Mouse (Mus musculus): ENCODE measurements around the gene Rnf7. TPM values are rescaled to one million over a fixed set of nuclear protein-coding genes. Genes with fewer than 3 reads are reported as not detected.
"Not testable (repeated sequence)": the region's sequence is repeated elsewhere in the genome, so short reads cannot be mapped to it uniquely, and the experiment has no call there.

Gene Rnf7
- polyA plus RNA-seq, 1 experiment from 2014 or later = 265 TPM

DNA sequence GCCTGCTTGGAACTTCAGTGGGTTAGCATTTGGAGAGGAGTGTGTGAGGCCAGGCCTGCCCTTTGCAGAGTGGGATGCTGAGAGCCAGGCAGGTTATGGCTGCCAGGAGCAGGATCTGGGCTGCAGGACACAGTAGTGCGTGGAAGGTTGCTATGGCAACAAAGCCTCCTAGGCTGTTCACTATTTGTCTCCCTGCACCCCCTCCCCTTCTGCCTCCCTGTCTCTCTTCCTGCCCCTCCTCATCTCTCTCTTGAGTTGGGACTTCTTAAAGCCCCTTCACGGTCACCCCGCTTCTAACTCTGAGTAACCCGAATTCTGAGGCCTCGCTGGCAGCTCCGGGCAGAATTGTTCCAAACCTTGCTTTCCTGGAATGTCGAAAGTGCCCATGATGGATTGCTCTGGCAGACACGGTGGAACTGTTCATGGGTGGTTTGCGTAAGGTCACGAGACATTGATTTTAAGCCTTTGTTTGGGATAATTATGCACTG, 27.6 kb upstream of the Rnf7 start:
- Histone ChIP-seq H3K4me3 (ENCODE audit: low read length) (no peak overlapping the region), H3K36me3 (ENCODE audit: control insufficient read depth, insufficient read depth, low read length) (no peaks in the 10 kb centered on the region), H3K27ac (ENCODE audit: low read depth, low read length) (peak overlapping the region; percentile 79), H3K9ac (ENCODE audit: low read depth, low read length) (no peak overlapping the region), H3K9me3 (ENCODE audit: control insufficient read depth, low read length) (no peaks in the 10 kb centered on the region), H3K4me1 (ENCODE audit: control insufficient read depth, insufficient read depth, low read length) (0 out of 2 replicates have a peak, but pooled peaks cover 5% of the 10 kb centered on the region), H3K27me3 (ENCODE audit: control insufficient read depth, insufficient read depth, low read length) (no peaks in the 10 kb centered on the region), H3K4me2 (replicated peaks; ENCODE audit: low read depth, low read length) (peak overlapping the region; percentile 25; the same call in 1 of the 2 replicates)
- WGBS = 13% methylated on average over 10 of the region's 10 CpGs
- peak; percentile 88 for ATAC-seq (ENCODE audit: low FRiP score, low TSS enrichment)

DNA sequence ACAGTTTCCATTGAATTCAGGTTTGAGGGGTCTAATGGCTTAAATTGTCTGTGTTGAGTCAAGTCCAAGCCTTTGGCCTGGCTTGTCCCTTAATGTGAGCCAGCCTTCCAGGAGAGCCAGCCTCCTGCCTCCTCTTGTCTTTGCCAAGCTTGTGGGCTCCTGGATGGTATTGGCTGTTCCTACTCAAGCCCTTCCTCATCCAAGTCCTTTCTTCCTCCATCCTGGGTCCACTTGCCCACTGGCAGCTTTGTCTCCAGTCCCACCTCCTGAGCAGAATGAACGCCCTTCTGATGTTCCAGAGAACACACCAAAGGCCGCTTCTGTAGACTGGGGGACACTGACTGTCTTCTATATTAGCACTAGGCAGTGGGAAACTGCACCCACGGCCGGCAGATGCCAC, 26.7 kb upstream of the Rnf7 start:
- Histone ChIP-seq H3K27ac (ENCODE audit: low read depth, low read length) (peak overlapping the region; percentile 79; the same call in 1 of the 2 replicates), H3K9me3 (ENCODE audit: control insufficient read depth, low read length) (no peaks in the 10 kb centered on the region), H3K4me3 (ENCODE audit: low read length) (no peak overlapping the region), H3K4me2 (replicated peaks; ENCODE audit: low read depth, low read length) (no peak overlapping the region), H3K4me1 (ENCODE audit: control insufficient read depth, insufficient read depth, low read length) (0 out of 2 replicates have a peak, but pooled peaks cover 8% of the 10 kb centered on the region), H3K36me3 (ENCODE audit: control insufficient read depth, insufficient read depth, low read length) (no peaks in the 10 kb centered on the region), H3K27me3 (ENCODE audit: control insufficient read depth, insufficient read depth, low read length) (no peaks in the 10 kb centered on the region), H3K9ac (ENCODE audit: low read depth, low read length) (no peak overlapping the region)
- no peak for ATAC-seq (ENCODE audit: low FRiP score, low TSS enrichment)
- 85% methylated on average over 4 of the region's 4 CpGs for WGBS

DNA sequence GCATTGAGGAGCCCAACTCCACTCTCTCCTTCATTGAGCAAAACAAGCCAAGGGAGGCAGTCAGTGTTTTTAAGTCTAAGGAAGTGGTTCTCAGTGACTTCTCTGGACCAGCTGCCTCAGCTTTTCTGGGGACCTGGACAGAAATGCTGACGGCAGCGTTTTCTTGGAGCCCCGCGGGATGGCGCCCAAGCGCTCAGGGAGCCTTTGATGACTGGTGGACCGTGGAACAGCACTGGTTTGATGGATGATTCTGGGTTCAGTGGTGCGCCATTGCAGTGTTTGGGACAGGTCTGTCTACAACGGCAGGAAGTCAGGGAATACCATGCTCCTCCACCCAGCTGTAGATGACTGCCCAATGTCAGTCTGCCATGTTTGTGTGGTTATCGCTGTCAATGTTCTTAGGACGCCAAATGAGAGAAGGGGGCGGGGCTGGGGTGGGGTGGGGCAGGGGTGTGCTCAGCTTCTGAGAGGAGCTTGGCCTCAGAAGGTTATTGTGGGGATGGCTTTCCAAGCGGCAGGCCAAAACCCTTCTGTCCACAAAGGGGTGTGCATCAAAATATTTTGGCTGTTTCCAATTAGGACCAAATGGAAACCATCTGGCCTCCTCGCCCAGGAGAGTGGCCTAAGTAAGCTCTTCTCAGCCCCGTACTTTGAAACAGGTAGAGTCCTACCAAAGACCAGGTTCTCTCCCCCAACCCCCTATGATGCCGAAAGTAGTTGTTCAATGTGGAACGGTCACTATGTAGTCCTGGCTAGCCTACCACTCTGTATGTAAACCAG, 25.8 kb upstream of the Rnf7 start:
- Histone ChIP-seq H3K27ac (ENCODE audit: low read depth, low read length) (no peak overlapping the region), H3K9me3 (ENCODE audit: control insufficient read depth, low read length) (no peaks in the 10 kb centered on the region; the same call in 1 of the 2 replicates), H3K9ac (ENCODE audit: low read depth, low read length) (no peak overlapping the region), H3K4me3 (ENCODE audit: low read length) (no peak overlapping the region), H3K4me2 (replicated peaks; ENCODE audit: low read depth, low read length) (no peak overlapping the region), H3K36me3 (ENCODE audit: control insufficient read depth, insufficient read depth, low read length) (no peaks in the 10 kb centered on the region), H3K4me1 (ENCODE audit: control insufficient read depth, insufficient read depth, low read length) (0 out of 2 replicates have a peak, but pooled peaks cover 8% of the 10 kb centered on the region), H3K27me3 (ENCODE audit: control insufficient read depth, insufficient read depth, low read length) (no peaks in the 10 kb centered on the region)
- ATAC-seq (ENCODE audit: low FRiP score, low TSS enrichment) = no peak
- 62% methylated on average over 17 of the region's 17 CpGs for WGBS

DNA sequence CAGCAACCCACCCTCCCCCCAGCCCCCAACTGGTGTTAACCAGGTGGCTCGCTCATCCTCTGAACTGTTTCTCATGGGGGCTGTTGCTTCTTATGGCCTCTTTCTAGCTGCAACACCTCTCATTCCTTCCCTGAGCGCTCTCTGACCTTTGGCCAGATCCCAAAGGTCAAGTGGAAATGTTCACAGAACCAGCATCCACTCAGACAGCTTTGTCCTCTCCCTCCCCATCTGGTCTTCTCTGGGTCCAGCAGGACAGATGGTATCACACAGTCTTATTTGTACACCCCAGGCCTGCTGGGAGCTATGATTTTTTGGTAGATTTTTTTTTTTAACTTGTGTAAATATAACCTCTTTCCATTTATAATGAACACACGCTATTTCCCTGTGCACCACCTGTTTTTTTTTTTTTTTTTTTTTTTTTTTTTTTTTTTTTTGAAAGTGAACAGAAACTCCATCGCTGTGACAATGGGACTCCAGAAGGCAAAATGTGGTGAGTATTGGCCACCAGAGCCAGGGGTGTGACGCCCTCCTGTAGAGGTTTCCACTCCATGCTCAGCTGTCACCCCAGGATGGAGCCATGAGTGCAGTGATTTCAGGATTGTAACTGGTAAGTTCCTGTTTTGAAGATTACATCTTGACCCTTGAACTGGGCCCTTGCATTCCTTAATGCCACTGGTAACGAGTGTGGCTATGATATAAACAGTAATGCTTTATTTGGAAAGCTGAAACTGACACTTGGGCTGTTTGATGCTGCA, 24.6 kb upstream of the Rnf7 start:
- H3K4me1 ChIP-seq (ENCODE audit: control insufficient read depth, insufficient read depth, low read length) = 0 out of 2 replicates have a peak, but pooled peaks cover 5% of the 10 kb centered on the region
- no peak overlapping the region for H3K4me3 ChIP-seq (ENCODE audit: low read length)
- no peaks in the 10 kb centered on the region for H3K27me3 ChIP-seq (ENCODE audit: control insufficient read depth, insufficient read depth, low read length)
- no peaks in the 10 kb centered on the region; the same call in 1 of the 2 replicates for H3K9me3 ChIP-seq (ENCODE audit: control insufficient read depth, low read length)
- H3K9ac ChIP-seq (ENCODE audit: low read depth, low read length) = no peak overlapping the region
- WGBS = 86% methylated on average over 6 of the region's 6 CpGs
- H3K4me2 ChIP-seq (replicated peaks; ENCODE audit: low read depth, low read length) = no peak overlapping the region
- H3K36me3 ChIP-seq (ENCODE audit: control insufficient read depth, insufficient read depth, low read length) = no peaks in the 10 kb centered on the region
- H3K27ac ChIP-seq (ENCODE audit: low read depth, low read length) = no peak overlapping the region
- ATAC-seq (ENCODE audit: low FRiP score, low TSS enrichment) = no peak

DNA sequence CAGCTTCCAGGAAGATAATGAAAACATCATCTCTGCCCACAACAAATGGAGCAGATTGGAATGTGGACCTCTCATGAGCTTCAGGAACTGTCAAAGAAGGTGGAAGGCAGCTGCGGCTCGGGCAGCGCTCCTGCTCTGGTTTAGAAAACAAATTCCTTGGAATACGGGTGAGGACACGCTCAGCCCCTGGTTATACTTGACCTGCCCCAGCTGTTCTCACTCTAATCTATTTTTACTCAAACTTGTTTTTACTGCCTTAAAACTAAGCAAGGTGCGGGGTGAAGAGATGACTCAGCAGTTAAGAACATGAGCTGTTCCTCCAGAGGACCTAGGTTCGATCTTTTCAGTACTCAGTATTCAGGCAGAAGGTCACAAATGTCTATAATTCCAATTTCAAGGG, 22.7 kb upstream of the Rnf7 start:
- Histone ChIP-seq H3K27ac (ENCODE audit: low read depth, low read length) (no peak overlapping the region), H3K9me3 (ENCODE audit: control insufficient read depth, low read length) (no peaks in the 10 kb centered on the region; the same call in 1 of the 2 replicates), H3K4me2 (replicated peaks; ENCODE audit: low read depth, low read length) (no peak overlapping the region), H3K27me3 (ENCODE audit: control insufficient read depth, insufficient read depth, low read length) (no peaks in the 10 kb centered on the region), H3K4me1 (ENCODE audit: control insufficient read depth, insufficient read depth, low read length) (0 out of 2 replicates have a peak, but pooled peaks cover 5% of the 10 kb centered on the region), H3K4me3 (ENCODE audit: low read length) (no peak overlapping the region), H3K9ac (ENCODE audit: low read depth, low read length) (no peak overlapping the region), H3K36me3 (ENCODE audit: control insufficient read depth, insufficient read depth, low read length) (no peaks in the 10 kb centered on the region)
- no peak for ATAC-seq (ENCODE audit: low FRiP score, low TSS enrichment)
- 39% methylated on average over 7 of the region's 7 CpGs for WGBS

DNA sequence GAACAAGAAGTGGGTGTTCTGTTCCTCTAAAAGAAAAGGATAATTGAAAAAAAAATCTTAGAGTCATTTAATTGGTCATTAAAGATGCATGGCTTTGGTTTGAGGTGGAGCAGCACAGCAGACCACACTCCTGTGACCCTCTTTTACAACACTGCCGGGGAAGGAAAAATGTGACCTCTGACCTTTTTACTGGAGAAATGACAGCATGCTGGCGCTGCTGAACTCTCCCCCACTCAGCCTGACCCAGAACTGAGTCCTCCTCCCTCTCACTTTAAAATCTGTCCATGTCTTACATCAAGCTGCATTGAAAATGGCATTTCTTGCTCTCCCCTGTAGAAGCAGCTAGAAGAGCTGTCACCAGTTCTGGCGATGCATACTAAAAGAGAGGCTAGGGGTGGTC, 14.7 kb upstream of the Rnf7 start:
- H3K4me3 ChIP-seq (ENCODE audit: low read length) = no peak overlapping the region
- 0 out of 2 replicates have a peak, but pooled peaks have one; percentile 62 for ATAC-seq (ENCODE audit: low FRiP score, low TSS enrichment)
- WGBS = 8% methylated on average over 3 of the region's 3 CpGs
- no peaks in the 10 kb centered on the region for H3K9me3 ChIP-seq (ENCODE audit: control insufficient read depth, low read length)
- H3K9ac ChIP-seq (ENCODE audit: low read depth, low read length) = no peak overlapping the region
- peaks cover 10% of the 10 kb centered on the region; the same call in 1 of the 2 replicates for H3K4me1 ChIP-seq (ENCODE audit: control insufficient read depth, insufficient read depth, low read length)
- no peak overlapping the region for H3K27ac ChIP-seq (ENCODE audit: low read depth, low read length)
- no peaks in the 10 kb centered on the region for H3K27me3 ChIP-seq (ENCODE audit: control insufficient read depth, insufficient read depth, low read length)
- H3K36me3 ChIP-seq (ENCODE audit: control insufficient read depth, insufficient read depth, low read length) = no peaks in the 10 kb centered on the region
- no peak overlapping the region for H3K4me2 ChIP-seq (replicated peaks; ENCODE audit: low read depth, low read length)

DNA sequence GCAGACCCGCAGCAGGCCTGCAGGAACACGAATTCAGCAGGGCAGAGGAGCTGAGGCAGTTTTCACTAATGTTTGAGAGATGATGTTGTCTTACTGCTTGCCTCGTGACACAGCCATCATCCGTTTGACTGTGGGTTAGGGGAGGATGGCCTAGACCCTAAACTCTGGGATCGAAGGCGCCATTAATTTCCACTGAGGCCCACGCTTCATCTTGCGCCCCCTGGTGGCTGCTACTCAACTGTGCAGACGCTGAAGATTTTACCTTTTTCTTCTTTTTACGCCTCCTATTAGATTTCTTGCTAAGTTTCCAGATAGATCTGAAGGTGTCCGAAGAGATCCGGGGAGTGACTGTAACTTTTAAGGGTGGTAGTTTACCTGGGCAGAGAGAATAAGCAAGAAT, 13.3 kb upstream of the Rnf7 start:
- 44% methylated on average over 12 of the region's 12 CpGs for WGBS
- H3K4me3 ChIP-seq (ENCODE audit: low read length) = no peak overlapping the region
- no peak overlapping the region for H3K27ac ChIP-seq (ENCODE audit: low read depth, low read length)
- H3K27me3 ChIP-seq (ENCODE audit: control insufficient read depth, insufficient read depth, low read length) = no peaks in the 10 kb centered on the region
- ATAC-seq (ENCODE audit: low FRiP score, low TSS enrichment) = no peak
- no peaks in the 10 kb centered on the region for H3K9me3 ChIP-seq (ENCODE audit: control insufficient read depth, low read length)
- no peak overlapping the region for H3K9ac ChIP-seq (ENCODE audit: low read depth, low read length)
- no peak overlapping the region for H3K4me2 ChIP-seq (replicated peaks; ENCODE audit: low read depth, low read length)
- peaks cover 10% of the 10 kb centered on the region; the same call in 1 of the 2 replicates for H3K4me1 ChIP-seq (ENCODE audit: control insufficient read depth, insufficient read depth, low read length)
- no peaks in the 10 kb centered on the region for H3K36me3 ChIP-seq (ENCODE audit: control insufficient read depth, insufficient read depth, low read length)

DNA sequence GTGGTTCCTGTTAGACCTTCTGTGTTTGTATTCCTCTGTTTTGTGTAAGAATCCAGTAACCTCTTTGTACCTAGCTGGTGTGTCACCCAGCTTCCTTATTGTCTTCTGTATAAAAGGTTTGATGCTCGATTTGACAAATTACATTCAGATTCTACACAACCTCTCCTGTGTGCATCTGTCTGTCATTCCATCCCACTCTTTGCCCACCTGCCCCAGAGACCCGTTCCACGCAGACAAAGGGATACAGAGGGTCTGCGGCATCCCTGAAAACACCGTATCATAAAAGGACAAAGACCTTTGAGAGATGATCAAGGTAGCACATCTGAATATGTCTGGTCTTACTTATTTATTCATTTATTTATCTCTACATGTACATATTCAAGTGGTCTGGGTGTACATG, 9.4 kb upstream of the Rnf7 start:
- H3K4me1 ChIP-seq (ENCODE audit: control insufficient read depth, insufficient read depth, low read length); H3K9ac ChIP-seq (ENCODE audit: low read depth, low read length); H3K27me3 ChIP-seq (ENCODE audit: control insufficient read depth, insufficient read depth, low read length); H3K9me3 ChIP-seq (ENCODE audit: control insufficient read depth, low read length); H3K4me3 ChIP-seq (ENCODE audit: low read length); H3K4me2 ChIP-seq (replicated peaks; ENCODE audit: low read depth, low read length); ATAC-seq (ENCODE audit: low FRiP score, low TSS enrichment); H3K36me3 ChIP-seq (ENCODE audit: control insufficient read depth, insufficient read depth, low read length); H3K27ac ChIP-seq (ENCODE audit: low read depth, low read length): not testable (repeated sequence)
- WGBS = 96% methylated on average over 5 of the region's 5 CpGs

DNA sequence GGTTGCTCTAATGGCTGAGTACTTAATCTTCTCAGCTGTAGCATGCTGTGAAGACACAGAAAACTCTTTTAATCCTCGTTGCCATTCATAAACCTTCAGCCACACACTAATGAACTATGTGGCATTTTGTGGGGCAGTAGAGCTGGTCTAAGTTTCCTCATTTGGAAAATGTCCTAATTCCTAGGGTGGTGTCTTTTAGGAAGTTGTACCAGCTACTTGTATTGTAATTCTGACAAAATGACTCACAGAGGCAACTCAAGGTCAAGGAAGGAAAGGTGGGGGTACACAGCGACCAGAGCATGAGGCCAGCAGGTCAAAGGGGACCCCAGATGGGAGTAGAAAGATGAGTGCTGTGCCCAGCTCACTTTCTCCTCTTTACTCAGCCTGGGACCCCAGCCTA, 5.2 kb upstream of the Rnf7 start:
- H3K9ac ChIP-seq (ENCODE audit: low read depth, low read length) = no peak overlapping the region
- no peak overlapping the region for H3K4me2 ChIP-seq (replicated peaks; ENCODE audit: low read depth, low read length)
- no peaks in the 10 kb centered on the region for H3K36me3 ChIP-seq (ENCODE audit: control insufficient read depth, insufficient read depth, low read length)
- 67% methylated on average over 2 of the region's 2 CpGs for WGBS
- no peaks in the 10 kb centered on the region for H3K4me1 ChIP-seq (ENCODE audit: control insufficient read depth, insufficient read depth, low read length)
- no peak overlapping the region for H3K4me3 ChIP-seq (ENCODE audit: low read length)
- no peaks in the 10 kb centered on the region for H3K27me3 ChIP-seq (ENCODE audit: control insufficient read depth, insufficient read depth, low read length)
- H3K27ac ChIP-seq (ENCODE audit: low read depth, low read length) = no peak overlapping the region
- H3K9me3 ChIP-seq (ENCODE audit: control insufficient read depth, low read length) = no peaks in the 10 kb centered on the region
- ATAC-seq (ENCODE audit: low FRiP score, low TSS enrichment) = no peak
